Mouse (Mus musculus) MEL (cell line): Measurements from ENCODE around the gene Ier3.

Experiments
- CTCF ChIP-seq, 3 experiments: IDR thresholded peaks in 2 of 3; conservative IDR thresholded peaks in 1 of 3; 2 replicates each; pipeline ENCODE4 v1.5.1; 2011 to 2012; ENCODE audit warnings: low read length in 3 of 3, low read depth in 2 of 3, mild to moderate bottlenecking in 2 of 3, improper control_type of control experiment in 1 of 3, inconsistent platforms in 1 of 3, mixed read lengths in 1 of 3, moderate library complexity in 1 of 3; ENCODE audit not compliant: control insufficient read depth in 1 of 3, insufficient read depth in 1 of 3, poor library complexity in 1 of 3, severe bottlenecking in 1 of 3
- MYC ChIP-seq: IDR thresholded peaks from 2 replicates; pipeline ENCODE4 v1.6.1; 2011; ENCODE audit warnings: low read depth, mild to moderate bottlenecking, low read length, improper control_type of control experiment, moderate library complexity
- NRF1 ChIP-seq: IDR thresholded peaks from 2 replicates; pipeline ENCODE4 v1.6.1; 2014; ENCODE audit warnings: low read depth, mild to moderate bottlenecking, inconsistent platforms, low read length, improper control_type of control experiment, moderate library complexity; ENCODE audit not compliant: poor library complexity, insufficient read depth, severe bottlenecking
- POLR2A ChIP-seq, 2 experiments: IDR thresholded peaks; 2 replicates each; pipeline ENCODE4 v1.6.1; 2011 to 2012; ENCODE audit warnings: low read length in 2 of 2, mild to moderate bottlenecking in 2 of 2, control low read depth in 1 of 2, improper control_type of control experiment in 1 of 2, low read depth in 1 of 2, moderate library complexity in 1 of 2; ENCODE audit not compliant: control insufficient read depth in 1 of 2, insufficient read depth in 1 of 2, poor library complexity in 1 of 2
- RCOR1 ChIP-seq: IDR thresholded peaks from 2 replicates; pipeline ENCODE4 v1.6.1; 2012; ENCODE audit warnings: low read depth, mild to moderate bottlenecking, inconsistent platforms, low read length, improper control_type of control experiment

GRCm38 (mm10) chr17:35835424-35836140 is 14.1 kb downstream of the Ier3 start:
- no peak for TF ChIP-seq MYC
- no peak for TF ChIP-seq NRF1
- TF ChIP-seq POLR2A (IDR thresholded peaks at IDR 0.05; ENCODE audit: control insufficient read depth in 1 of 2, insufficient read depth in 1 of 2, low read depth in 1 of 2, low read length in 2 of 2, poor library complexity in 1 of 2): no peak; a peak in 1 of 4 replicates
- no peak for TF ChIP-seq RCOR1
- TF ChIP-seq CTCF (IDR thresholded peaks at IDR 0.05 in 2 of 3, conservative IDR thresholded peaks at IDR 0.05 in 1 of 3; ENCODE audit: control insufficient read depth in 1 of 3, insufficient read depth in 1 of 3, low read depth in 2 of 3, low read length in 3 of 3, poor library complexity in 1 of 3, severe bottlenecking in 1 of 3): no peak
